Mouse (Mus musculus) ES-Bruce4 (cell line): ENCODE data around the gene Itgb2.

Experiments
- CTCF ChIP-seq: IDR thresholded peaks from one replicate; pipeline ENCODE4 v1.8.1; 2011; ENCODE audit warnings: low read depth, low read length
- EP300 ChIP-seq: IDR thresholded peaks from 2 replicates; pipeline ENCODE4 v1.6.1; 2011; ENCODE audit warnings: low read depth, low read length; ENCODE audit not compliant: insufficient read depth
- POLR2A ChIP-seq: IDR thresholded peaks from one replicate; pipeline ENCODE4 v1.8.1; 2011; ENCODE audit warnings: low read length; ENCODE audit not compliant: insufficient read depth

- TF ChIP-seq POLR2A (no peak), CTCF (no peak), EP300 (no peak)
Measured at GRCm38 (mm10) chr10:77540576-77541102, 10.6 kb downstream of the Itgb2 start.
